Mouse (Mus musculus) cortical plate, adult 2 months (tissue): ENCODE measurements around the gene Schip1.

ENCODE experiments used
- CTCF ChIP-seq: fragments of 200-500 bp; IDR thresholded peaks from 2 replicates; pipeline ENCODE4 v1.5.1; 2011; ENCODE audit warnings: mild to moderate bottlenecking, control low read depth, low read length; ENCODE audit not compliant: insufficient read depth; ENCODE audit errors: extremely low read depth
- POLR2A ChIP-seq: fragments of 200-500 bp; IDR thresholded peaks from 2 replicates; pipeline ENCODE4 v1.6.1; 2011; ENCODE audit warnings: mild to moderate bottlenecking, low read length, control low read depth; ENCODE audit not compliant: insufficient read depth; ENCODE audit errors: extremely low read depth

- no peak for TF ChIP-seq CTCF
- no peak for TF ChIP-seq POLR2A
Observed at GRCm38 (mm10) chr3:68585213-68585612, 520.6 kb downstream of the Schip1 start.
